Mouse (Mus musculus) E14TG2a.4 (cell line): ENCODE results near the gene Iqcj.

Experiments used
- CTCF ChIP-seq: conservative IDR thresholded peaks from 2 replicates; pipeline ENCODE4 v1.5.1; 2014; ENCODE audit warnings: low read length
- NANOG ChIP-seq: IDR thresholded peaks from 2 replicates; pipeline ENCODE4 v1.6.1; 2014; ENCODE audit warnings: borderline replicate concordance, low read length, mixed read lengths
- POU5F1 ChIP-seq: IDR thresholded peaks from 2 replicates; pipeline ENCODE4 v1.6.1; 2014; ENCODE audit warnings: low read length, borderline replicate concordance

GRCm38 (mm10) chr3:67886176-67886575, 5.8 kb upstream of the Iqcj start:
- no peak for TF ChIP-seq CTCF
- TF ChIP-seq POU5F1, result no peak
- no peak for TF ChIP-seq NANOG
